Comparison of ENCODE assay signal across 23 mouse cellular contexts in the genomic region with DNA sequence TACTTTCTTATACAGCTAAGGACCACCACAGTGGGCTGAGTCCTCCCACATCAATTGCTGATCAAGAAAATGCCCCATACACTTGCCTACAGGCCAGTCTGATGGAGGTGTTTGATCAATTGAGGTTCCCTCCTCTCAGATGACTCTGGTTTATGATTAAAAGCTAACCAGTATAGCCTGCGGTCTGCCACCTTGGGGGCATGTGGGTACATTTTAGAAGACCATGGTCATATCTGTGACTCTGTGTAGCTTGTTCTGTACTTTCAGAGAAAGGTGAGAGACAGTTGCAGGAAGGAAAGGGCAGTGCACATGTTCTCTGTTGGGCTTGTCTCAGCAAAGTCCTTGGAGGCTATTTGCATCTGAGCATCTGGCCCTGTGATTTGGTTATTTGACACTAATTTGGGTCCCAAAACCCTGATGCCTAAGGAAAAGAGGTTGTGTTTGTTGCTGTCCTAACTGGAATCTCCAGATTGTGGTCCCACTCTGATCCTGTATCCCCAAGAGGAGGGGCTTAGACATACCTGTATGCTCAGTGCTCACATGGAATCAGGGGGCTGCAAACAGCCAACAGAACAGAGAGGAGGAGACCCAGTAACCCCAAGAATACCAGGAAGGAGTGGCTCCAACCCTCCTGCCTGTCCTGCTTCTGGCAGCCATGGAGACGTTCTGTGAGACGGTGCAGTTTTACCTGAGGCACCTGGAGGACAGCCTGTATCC. TPM values are rescaled to one million over a fixed set of nuclear protein-coding genes. Genes with fewer than 3 reads are reported as not detected.
"Had no signal": no experiment of that assay in that cellular context is flagged by ENCODE, and none has a peak within 500 bp of the region (broad histone marks: within the 10 kb centered on the region; RNA-seq: fewer than 3 reads in every experiment).

No protein-coding gene starts in this region.

- H3K27ac ChIP-seq: intestine, embryonic 15.5 days; layer of hippocampus, adult 2 months; limb, embryonic 10.5 days; limb, embryonic 13.5 days; liver, embryonic 14.5 days; macrophage; midbrain, embryonic 12.5 days; midbrain, embryonic 15.5 days; neural tube, embryonic 12.5 days; neural tube, embryonic 15.5 days had no signal

- DNase-seq: kidney, adult 11 months; kidney, adult 9 months; layer of hippocampus, adult 9-11 months; liver, postnatal 0 days; lung, embryonic 14.5 days; right cerebral cortex, postnatal 14 days; right cerebral cortex, postnatal 4 days; thymus, postnatal 25 days had no signal

- H3K4me3 ChIP-seq: intestine, embryonic 15.5 days; layer of hippocampus, adult 2 months; limb, embryonic 10.5 days; limb, embryonic 13.5 days; midbrain, embryonic 12.5 days; midbrain, embryonic 15.5 days; neural tube, embryonic 12.5 days; neural tube, embryonic 15.5 days had no signal

RNA-seq across cellular contexts. Expression of gene Ugt1a1, which starts 21.1 kb away (rescaled TPM):
- total RNA-seq: layer of hippocampus, adult 2 months; layer of hippocampus, postnatal 25 days; left cerebral cortex, adult 18-20 months; left cerebral cortex, postnatal 25 days had no signal

RNA-seq across cellular contexts. Expression of gene Dnajb3, which starts 27.2 kb away (rescaled TPM):
- total RNA-seq: liver, adult 2 months; megakaryocyte, adult 5-6 weeks had no signal

RNA-seq across cellular contexts. Expression of gene Ugt1a2, which starts 32.4 kb away (rescaled TPM):
- total RNA-seq: layer of hippocampus, adult 2 months; layer of hippocampus, postnatal 25 days; left cerebral cortex, adult 18-20 months; left cerebral cortex, postnatal 25 days had no signal
